Mouse (Mus musculus) CH12.LX (cell line): ENCODE measurements around the gene Sesn1. TPM values are rescaled to one million over a fixed set of nuclear protein-coding genes. Genes with fewer than 3 reads are reported as not detected.

Experiments used
- DNase-seq: peaks from one replicate; pipeline ENCODE4 v3.0.0-alpha.2; 2013; ENCODE audit errors: extremely low read depth
- H3K27ac ChIP-seq: 2 replicates; pipeline ENCODE4 v1.5.1; 2012; ENCODE audit warnings: low read depth, mild to moderate bottlenecking, control low read depth, moderate library complexity; ENCODE audit not compliant: insufficient read depth
- H3K27me3 ChIP-seq: replicated peaks from 2 replicates; pipeline ENCODE3; 2012; ENCODE audit warnings: inconsistent platforms
- H3K36me3 ChIP-seq, 2 experiments: replicated peaks in 1 of 2; 2 replicates each; pipeline versions ENCODE3 to v1.6.1; 2012; ENCODE audit warnings: inconsistent platforms in 1 of 2, low read length in 1 of 2, mild to moderate bottlenecking in 1 of 2, mixed read lengths in 1 of 2, moderate library complexity in 1 of 2; ENCODE audit not compliant: control insufficient read depth in 1 of 2, insufficient read depth in 1 of 2
- H3K4me1 ChIP-seq, 2 experiments: 2 replicates each; pipeline ENCODE4 v1.6.1; 2012; ENCODE audit warnings: inconsistent platforms in 1 of 2, moderate library complexity in 1 of 2; ENCODE audit not compliant: insufficient read depth in 2 of 2, control insufficient read depth in 1 of 2
- H3K4me2 ChIP-seq: 2 replicates; pipeline ENCODE4 v1.6.1; 2012; ENCODE audit warnings: low read depth, mild to moderate bottlenecking, control low read depth; ENCODE audit not compliant: poor library complexity, insufficient read depth, severe bottlenecking
- H3K4me3 ChIP-seq, 3 experiments: fragments of 150-350 bp in 1 of 3; sonication (generic) in 1 of 3; replicated peaks in 1 of 3; 2 replicates each; pipeline versions ENCODE3 to v1.5.1; 2011 to 2012; ENCODE audit warnings: low read depth in 2 of 3, low read length in 2 of 3, mild to moderate bottlenecking in 2 of 3, moderate library complexity in 2 of 3, control low read depth in 1 of 3, improper control_type of control experiment in 1 of 3, inconsistent platforms in 1 of 3, mixed read lengths in 1 of 3; ENCODE audit not compliant: poor library complexity in 1 of 3
- H3K79me2 ChIP-seq: replicated peaks from 2 replicates; pipeline ENCODE4 v1.6.1; 2012; ENCODE audit warnings: mild to moderate bottlenecking, moderate library complexity; ENCODE audit not compliant: control insufficient read depth, poor library complexity, insufficient read depth, severe bottlenecking; ENCODE audit errors: extremely low read depth
- H3K9ac ChIP-seq: 2 replicates; pipeline ENCODE4 v1.6.1; 2012; ENCODE audit warnings: low read depth, mild to moderate bottlenecking, control low read depth, moderate library complexity; ENCODE audit not compliant: insufficient read depth
- H3K9me3 ChIP-seq: replicated peaks from 2 replicates; pipeline ENCODE3; 2012; ENCODE audit warnings: low read length, inconsistent platforms, mixed read lengths
- BHLHE40 ChIP-seq: IDR thresholded peaks from 2 replicates; pipeline ENCODE4 v1.6.1; 2011; ENCODE audit warnings: mild to moderate bottlenecking, low read depth, low read length, improper control_type of control experiment
- CHD1 ChIP-seq: IDR thresholded peaks from 2 replicates; pipeline ENCODE4 v1.6.1; 2012; ENCODE audit warnings: low read depth, low read length, improper control_type of control experiment, inconsistent platforms
- CTCF ChIP-seq, 2 experiments: IDR thresholded peaks in 1 of 2; conservative IDR thresholded peaks in 1 of 2; 2 replicates each; pipeline ENCODE4 v1.5.1; 2011 to 2012; ENCODE audit warnings: low read depth in 2 of 2, low read length in 2 of 2, improper control_type of control experiment in 1 of 2, inconsistent platforms in 1 of 2, mild to moderate bottlenecking in 1 of 2, moderate library complexity in 1 of 2
- E2F4 ChIP-seq: IDR thresholded peaks from 2 replicates; pipeline ENCODE4 v1.6.1; 2011; ENCODE audit warnings: low read depth, low read length, improper control_type of control experiment; ENCODE audit not compliant: insufficient replicate concordance
- ELF1 ChIP-seq: IDR thresholded peaks from 2 replicates; pipeline ENCODE4 v1.6.1; 2014; ENCODE audit warnings: low read depth, mild to moderate bottlenecking, inconsistent platforms, low read length, improper control_type of control experiment
- ETS1 ChIP-seq: conservative IDR thresholded peaks from 2 replicates; pipeline ENCODE4 v1.6.1; 2012; ENCODE audit warnings: low read depth, mild to moderate bottlenecking, inconsistent platforms, low read length, improper control_type of control experiment, moderate library complexity
- HCFC1 ChIP-seq: IDR thresholded peaks from 2 replicates; pipeline ENCODE4 v1.6.1; 2012; ENCODE audit warnings: low read depth, mild to moderate bottlenecking, inconsistent platforms, low read length, improper control_type of control experiment
- IRF4 ChIP-seq: IDR thresholded peaks from 2 replicates; pipeline ENCODE4 v1.6.1; 2014; ENCODE audit warnings: low read depth, mild to moderate bottlenecking, inconsistent platforms, low read length, improper control_type of control experiment
- JUN ChIP-seq: IDR thresholded peaks from 2 replicates; pipeline ENCODE4 v1.6.1; 2011; ENCODE audit warnings: low read depth, mild to moderate bottlenecking, low read length, improper control_type of control experiment, moderate library complexity; ENCODE audit not compliant: insufficient read depth
- KAT2A ChIP-seq: IDR thresholded peaks from 2 replicates; pipeline ENCODE4 v1.6.1; 2012; ENCODE audit warnings: low read length, improper control_type of control experiment, inconsistent platforms; ENCODE audit not compliant: insufficient replicate concordance
- MAX ChIP-seq: IDR thresholded peaks from 2 replicates; pipeline ENCODE4 v1.6.1; 2011; ENCODE audit warnings: low read length, improper control_type of control experiment
- MAZ ChIP-seq: IDR thresholded peaks from 2 replicates; pipeline ENCODE4 v1.6.1; 2012; ENCODE audit warnings: low read depth, mild to moderate bottlenecking, inconsistent platforms, low read length, improper control_type of control experiment, moderate library complexity
- MEF2A ChIP-seq: IDR thresholded peaks from 2 replicates; pipeline ENCODE4 v1.6.1; 2014; ENCODE audit warnings: low read depth, mild to moderate bottlenecking, inconsistent platforms, low read length, improper control_type of control experiment, borderline replicate concordance
- MXI1 ChIP-seq: IDR thresholded peaks from 2 replicates; pipeline ENCODE4 v1.6.1; 2011; ENCODE audit warnings: mild to moderate bottlenecking, low read depth, low read length, improper control_type of control experiment
- MYC ChIP-seq: IDR thresholded peaks from 2 replicates; pipeline ENCODE4 v1.6.1; 2011; ENCODE audit warnings: low read depth, mild to moderate bottlenecking, improper control_type of control experiment, low read length
- NELFE ChIP-seq: IDR thresholded peaks from 2 replicates; pipeline ENCODE4 v1.6.1; 2011; ENCODE audit warnings: low read depth, low read length, improper control_type of control experiment
- NRF1 ChIP-seq: IDR thresholded peaks from 2 replicates; pipeline ENCODE4 v1.6.1; 2014; ENCODE audit warnings: low read depth, mild to moderate bottlenecking, inconsistent platforms, low read length, improper control_type of control experiment, moderate library complexity
- PAX5 ChIP-seq: IDR thresholded peaks from 2 replicates; pipeline ENCODE4 v1.6.1; 2012; ENCODE audit warnings: low read length, inconsistent platforms, mixed read lengths
- POLR2A ChIP-seq: IDR thresholded peaks from 2 replicates; pipeline ENCODE4 v1.6.1; 2011; ENCODE audit warnings: low read depth, mild to moderate bottlenecking, improper control_type of control experiment, low read length
- RAD21 ChIP-seq: IDR thresholded peaks from 2 replicates; pipeline ENCODE4 v1.6.1; 2011; ENCODE audit warnings: low read depth, mild to moderate bottlenecking, low read length, improper control_type of control experiment, moderate library complexity
- SMC3 ChIP-seq: IDR thresholded peaks from 2 replicates; pipeline ENCODE4 v1.6.1; 2011; ENCODE audit warnings: low read depth, low read length, improper control_type of control experiment
- TCF12 ChIP-seq: IDR thresholded peaks from 2 replicates; pipeline ENCODE4 v1.6.1; 2014; ENCODE audit warnings: low read depth, mild to moderate bottlenecking, inconsistent platforms, low read length, improper control_type of control experiment
- UBTF ChIP-seq: IDR thresholded peaks from 2 replicates; pipeline ENCODE4 v1.6.1; 2012; ENCODE audit warnings: low read depth, mild to moderate bottlenecking, inconsistent platforms, low read length, improper control_type of control experiment, moderate library complexity
- USF1 ChIP-seq: IDR thresholded peaks from 2 replicates; pipeline ENCODE4 v1.6.1; 2014; ENCODE audit warnings: low read depth, mild to moderate bottlenecking, inconsistent platforms, low read length, improper control_type of control experiment
- ZC3H11A ChIP-seq: IDR thresholded peaks from 2 replicates; pipeline ENCODE4 v1.6.1; 2012; ENCODE audit warnings: low read depth, mild to moderate bottlenecking, inconsistent platforms, low read length, improper control_type of control experiment
- ZNF384 ChIP-seq: IDR thresholded peaks from 2 replicates; pipeline ENCODE4 v1.6.1; 2012; ENCODE audit warnings: low read depth, low read length, improper control_type of control experiment, inconsistent platforms
- dilution Hi-C: fragments of 300-500 bp; cut with MboI; formaldehyde crosslinking; loops from 2 replicates; pipeline ENCODE4 v1.14.3; 2020; ENCODE audit warnings: low sequenced_read_pairs; ENCODE audit not compliant: extremely low pct_unique_long_range_greater_than_20kb, extremely low pct_ligation_motif_present
- in situ Hi-C: fragments of 300-500 bp; cut with MboI; formaldehyde crosslinking; loops from 3 replicates; pipeline ENCODE4 v1.14.3; 2019; ENCODE audit warnings: low sequenced_read_pairs, low pct_ligation_motif_present, low pct_unique_long_range_greater_than_20kb, mixed read lengths
- polyA plus RNA-seq: library from polyadenylated mRNA; unstranded; fragments of >175 nt; gene quantifications from 2 replicates; pipeline ENCODE4 v1.2.1, GENCODE M21; 2012; ENCODE audit warnings: low read depth; ENCODE audit not compliant: insufficient read length
- total RNA-seq, 2 experiments: library from RNA; depleted of rRNA; stranded (reverse); fragments of 300-350 nt in 1 of 2; fragments of >200 nt in 1 of 2; gene quantifications; 2 replicates each; pipeline ENCODE4 v1.2.3; 2012 to 2014

Sesn1 gene
- total and polyA plus RNA-seq, 3 experiments, result 10.4 to 27.8 (median 22.0) TPM

DNA sequence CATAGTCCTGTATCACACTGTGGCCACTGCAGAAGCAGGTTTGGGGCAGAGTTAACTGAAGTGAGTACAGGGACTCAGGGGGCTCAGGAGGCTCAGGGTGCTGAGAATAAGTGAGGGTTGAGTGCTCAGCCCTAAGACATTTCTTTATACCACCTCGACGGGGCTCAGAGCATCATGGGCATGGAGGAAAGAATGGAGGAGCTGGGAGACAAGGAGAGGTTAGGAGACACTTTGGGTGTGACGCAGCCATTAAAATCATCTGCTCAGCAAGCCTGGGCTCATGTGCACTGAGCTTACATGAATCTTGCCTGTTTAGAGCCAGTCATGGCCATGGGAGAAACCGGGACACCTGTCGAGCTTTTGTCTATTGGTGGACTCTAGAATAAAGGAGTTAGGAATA, 10.7 kb downstream of the Sesn1 start:
- Histone ChIP-seq H3K27ac (no peak overlapping the region), H3K9me3 (no peaks in the 10 kb centered on the region), H3K4me3 (no peak overlapping the region), H3K4me2 (no peak overlapping the region), H3K36me3 (no peaks in the 10 kb centered on the region), H3K4me1 (peaks cover 0 to 71% of the 10 kb centered on the region in 2 experiments; a peak in 2 of 4 replicates), H3K27me3 (no peaks in the 10 kb centered on the region), H3K9ac (no peak overlapping the region), H3K79me2 (peaks cover under 1% of the 10 kb centered on the region; the same call in 1 of the 2 replicates)
- in situ Hi-C loops, result loop anchor here (25.0 kb wide), 1 partner anchor 308 kb away; the partner anchor contains the start of gene Cd164
- no peak for DNase-seq
- dilution Hi-C loops, result no loop called here
- TF ChIP-seq ZNF384, result no peak
- TF ChIP-seq CTCF (conservative IDR thresholded peaks at IDR 0.05 in 1 of 2, IDR thresholded peaks at IDR 0.05 in 1 of 2; ENCODE audit: low read depth in 2 of 2, low read length in 2 of 2), result no peak
- no peak for TF ChIP-seq SMC3
- no peak for TF ChIP-seq RAD21
- TF ChIP-seq KAT2A, result no peak
- TF ChIP-seq ZC3H11A, result no peak
- TF ChIP-seq PAX5, result no peak
- TF ChIP-seq MAZ, result no peak
- no peak for TF ChIP-seq CHD1
- TF ChIP-seq, all 38 proteins: peak for 0

DNA sequence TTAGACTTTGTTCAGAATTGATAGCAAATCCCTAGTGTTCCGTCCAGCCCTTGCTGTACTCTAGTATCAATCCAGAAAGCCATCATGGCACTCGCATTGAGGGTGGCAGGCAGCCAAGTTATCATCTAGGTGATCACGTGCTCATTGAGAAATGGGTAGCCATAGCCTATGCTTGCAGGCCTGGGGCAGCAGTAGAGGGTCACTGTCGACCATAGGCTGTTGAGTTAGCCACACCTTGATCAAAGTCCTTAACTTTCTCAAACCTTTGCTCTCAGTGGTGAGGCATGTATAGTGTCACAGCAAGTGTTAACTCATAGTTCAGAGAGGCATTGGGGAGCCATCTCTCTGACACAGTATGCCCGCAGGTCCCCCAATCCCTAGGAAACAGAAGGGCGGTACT, 11.4 kb downstream of the Sesn1 start:
- Histone ChIP-seq H3K36me3 (no peaks in the 10 kb centered on the region), H3K9me3 (no peaks in the 10 kb centered on the region), H3K27ac (no peak overlapping the region), H3K4me3 (no peak overlapping the region), H3K27me3 (no peaks in the 10 kb centered on the region), H3K9ac (no peak overlapping the region), H3K79me2 (no peaks in the 10 kb centered on the region; the same call in 1 of the 2 replicates), H3K4me1 (peaks cover 0 to 68% of the 10 kb centered on the region in 2 experiments; a peak in 2 of 4 replicates), H3K4me2 (no peak overlapping the region)
- no peak for DNase-seq
- TF ChIP-seq MXI1, result no peak
- TF ChIP-seq ETS1, result no peak
- no peak for TF ChIP-seq MAX
- TF ChIP-seq PAX5, result no peak
- no peak for TF ChIP-seq CTCF (conservative IDR thresholded peaks at IDR 0.05 in 1 of 2, IDR thresholded peaks at IDR 0.05 in 1 of 2; ENCODE audit: low read depth in 2 of 2, low read length in 2 of 2)
- no peak for TF ChIP-seq NRF1
- TF ChIP-seq MYC, result no peak
- TF ChIP-seq POLR2A, result no peak
- TF ChIP-seq IRF4, result no peak
- no peak for TF ChIP-seq USF1
- no peak for TF ChIP-seq UBTF
- no peak for TF ChIP-seq HCFC1
- no peak for TF ChIP-seq E2F4
- no peak for TF ChIP-seq BHLHE40
- no peak for TF ChIP-seq NELFE
- TF ChIP-seq ELF1, result no peak
- TF ChIP-seq TCF12, result no peak
- no peak for TF ChIP-seq MEF2A
- no peak for TF ChIP-seq JUN
- in situ Hi-C loops, result loop anchor here (25.0 kb wide), 1 partner anchor 309 kb away; the partner anchor contains the start of gene Cd164
- dilution Hi-C loops, result no loop called here
